Mouse (Mus musculus) C2C12 (cell line): Measurements from ENCODE around the gene Slc16a13. TPM values are rescaled to one million over a fixed set of nuclear protein-coding genes. Genes with fewer than 3 reads are reported as not detected.
"Not testable (repeated sequence)": the region's sequence is repeated elsewhere in the genome, so short reads cannot be mapped to it uniquely, and the experiment has no call there.

Source experiments
- H3K27me3 ChIP-seq: one replicate; pipeline ENCODE4 v1.6.1; 2011; ENCODE audit not compliant: control insufficient read depth, insufficient read depth, insufficient read length
- H3K36me3 ChIP-seq: one replicate; pipeline ENCODE4 v1.6.1; 2011; ENCODE audit not compliant: control insufficient read depth, insufficient read depth
- H3K4me3 ChIP-seq: one replicate; pipeline ENCODE4 v1.5.1; 2011; ENCODE audit warnings: mild to moderate bottlenecking, control low read depth; ENCODE audit not compliant: poor library complexity, insufficient read depth, severe bottlenecking
- H3K79me2 ChIP-seq: one replicate; pipeline ENCODE4 v1.6.1; 2011; ENCODE audit not compliant: control insufficient read depth, insufficient read depth
- H3K79me3 ChIP-seq: one replicate; pipeline ENCODE4 v1.6.1; 2011; ENCODE audit warnings: low read depth, control low read depth
- H3ac ChIP-seq: one replicate; pipeline ENCODE3; 2011; ENCODE audit warnings: low read depth; ENCODE audit not compliant: control insufficient read depth, insufficient read length
- CEBPB ChIP-seq: IDR thresholded peaks from one replicate; pipeline ENCODE4 v1.6.1; 2011; ENCODE audit warnings: low read depth, mild to moderate bottlenecking, control low read depth, moderate library complexity
- CTCF ChIP-seq: IDR thresholded peaks from one replicate; pipeline ENCODE4 v1.5.1; 2011; ENCODE audit not compliant: control insufficient read depth, insufficient read depth, insufficient read length
- FOSL1 ChIP-seq: IDR thresholded peaks from one replicate; pipeline ENCODE4 v1.8.0; 2011; ENCODE audit warnings: mild to moderate bottlenecking, low read length; ENCODE audit not compliant: poor library complexity, insufficient read depth, severe bottlenecking
- MAX ChIP-seq: IDR thresholded peaks from one replicate; pipeline ENCODE4 v1.6.1; 2011; ENCODE audit warnings: mild to moderate bottlenecking, control low read depth
- MYOD1 ChIP-seq: IDR thresholded peaks from one replicate; pipeline ENCODE4 v1.6.1; 2011; ENCODE audit warnings: low read depth; ENCODE audit not compliant: control insufficient read depth, insufficient read length
- MYOG ChIP-seq: IDR thresholded peaks from one replicate; pipeline ENCODE4 v1.6.1; 2011; ENCODE audit not compliant: control insufficient read depth, insufficient read length; ENCODE audit errors: extremely low read depth
- USF1 ChIP-seq: IDR thresholded peaks from one replicate; pipeline ENCODE4 v1.6.1; 2011; ENCODE audit warnings: low read depth, mild to moderate bottlenecking, control low read depth, moderate library complexity
- polyA plus RNA-seq: library from polyadenylated mRNA; unstranded; fragments of >200 nt; fragmentation: generic; extraction: Trizol; gene quantifications from one replicate; pipeline ENCODE4 v1.2.1, GENCODE M21; 2012; ENCODE audit warnings: missing spikeins

The Slc16a13 gene
- polyA plus RNA-seq, 1 experiment = 22.0 TPM

DNA sequence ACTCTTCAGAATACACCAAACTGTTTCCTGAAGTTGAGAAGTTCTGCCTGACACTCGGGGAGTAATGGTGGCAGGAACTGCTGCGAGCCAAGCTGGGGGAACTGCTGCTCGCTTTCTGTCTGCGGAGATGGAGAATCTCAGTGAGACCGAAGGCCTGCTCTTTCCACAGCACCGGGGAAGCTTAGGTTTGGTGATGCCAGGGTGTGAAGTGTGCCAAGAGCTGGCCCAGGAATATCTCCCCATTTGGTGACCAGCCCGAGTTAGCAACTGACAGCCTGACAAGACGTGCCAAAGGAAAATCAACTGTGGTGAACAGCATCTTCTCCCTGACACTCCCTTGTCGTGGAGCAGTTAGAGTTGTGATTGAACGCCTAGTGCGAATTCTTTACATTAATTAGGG lies 42.6 kb downstream of the Slc16a13 start:
- H3K36me3 ChIP-seq = no peaks in the 10 kb centered on the region
- H3K79me2 ChIP-seq = no peaks in the 10 kb centered on the region
- no peak overlapping the region for H3K4me3 ChIP-seq
- H3ac ChIP-seq = no peak overlapping the region
- no peak for TF ChIP-seq CTCF
- no peak for TF ChIP-seq FOSL1
- TF ChIP-seq MYOD1 = no peak
- no peaks in the 10 kb centered on the region for H3K27me3 ChIP-seq
- H3K79me3 ChIP-seq = no peaks in the 10 kb centered on the region

DNA sequence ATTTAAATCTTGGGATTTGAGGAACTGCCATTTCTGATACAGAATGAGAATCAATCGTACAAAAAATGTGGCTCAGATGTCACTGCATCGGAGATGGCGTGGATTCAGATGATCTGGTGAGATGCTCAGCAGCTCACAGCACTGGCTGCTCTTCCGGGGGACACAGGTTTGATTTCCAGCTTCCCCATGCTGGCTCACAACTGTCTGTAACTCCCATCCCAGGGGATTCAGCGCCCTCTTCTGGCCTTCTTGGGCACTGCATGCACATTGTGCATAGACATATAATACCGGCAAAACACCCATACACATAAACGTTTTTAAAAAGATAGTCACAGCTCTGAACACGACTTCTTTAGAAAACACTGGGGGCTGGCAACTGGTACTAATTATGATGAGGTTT lies 43.2 kb downstream of the Slc16a13 start:
- no peak overlapping the region for H3K4me3 ChIP-seq
- TF ChIP-seq MYOG (no peak), CEBPB (no peak), FOSL1 (no peak), CTCF (no peak), MAX (no peak), MYOD1 (no peak), USF1 (no peak)
- H3K36me3 ChIP-seq = no peaks in the 10 kb centered on the region
- H3K79me2 ChIP-seq = no peaks in the 10 kb centered on the region
- no peak overlapping the region for H3ac ChIP-seq
- H3K79me3 ChIP-seq = no peaks in the 10 kb centered on the region
- H3K27me3 ChIP-seq = no peaks in the 10 kb centered on the region

DNA sequence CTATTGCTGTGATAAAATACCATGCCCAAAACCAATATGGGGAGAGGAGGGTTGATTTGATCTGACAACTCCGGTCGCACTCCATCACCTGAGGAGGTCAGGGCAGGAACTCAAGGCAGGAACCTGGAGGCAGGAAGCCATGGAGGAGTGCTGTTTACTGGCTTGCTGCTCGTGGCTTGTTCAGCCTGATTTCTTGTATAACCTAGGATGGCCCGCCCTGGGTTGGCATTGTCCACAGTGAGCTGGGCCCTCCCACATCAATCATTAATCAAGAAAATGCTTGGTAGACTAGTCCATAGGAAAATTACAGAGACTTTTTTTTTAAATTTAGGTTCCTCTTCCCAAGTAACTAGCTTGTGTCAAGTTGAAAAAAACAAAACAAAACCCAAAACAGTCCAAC lies 46.4 kb downstream of the Slc16a13 start:
- TF ChIP-seq MAX (no peak), USF1 (no peak), MYOD1 (no peak), CEBPB (no peak), MYOG (no peak), CTCF (no peak), FOSL1 (no peak)
- Histone ChIP-seq H3K79me2 (no peaks in the 10 kb centered on the region), H3K4me3 (no peak overlapping the region), H3K36me3 (no peaks in the 10 kb centered on the region), H3K27me3 (no peaks in the 10 kb centered on the region), H3K79me3 (no peaks in the 10 kb centered on the region), H3ac (no peak overlapping the region)

DNA sequence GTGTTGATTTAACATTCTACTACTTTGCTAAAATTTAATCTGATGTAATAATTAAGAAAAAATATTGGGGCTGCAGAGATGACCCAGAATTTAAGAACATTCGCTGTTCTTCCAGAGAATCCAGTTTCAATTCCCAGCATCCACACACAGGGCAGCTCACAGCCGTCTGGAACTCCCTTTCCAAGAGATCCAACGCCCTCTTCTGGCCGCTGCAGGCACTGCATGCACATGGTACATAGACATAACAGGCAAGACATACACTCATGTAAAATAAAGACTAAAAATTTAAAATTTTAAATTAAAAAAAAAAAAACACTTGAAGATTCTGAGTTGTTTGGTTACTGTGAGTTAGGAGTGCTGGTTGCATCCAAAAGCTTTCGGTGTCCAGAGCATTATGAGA lies 48.6 kb downstream of the Slc16a13 start:
- Histone ChIP-seq H3K79me3 (no peaks in the 10 kb centered on the region), H3K27me3 (no peaks in the 10 kb centered on the region), H3ac (no peak overlapping the region), H3K4me3 (no peak overlapping the region), H3K36me3 (no peaks in the 10 kb centered on the region), H3K79me2 (no peaks in the 10 kb centered on the region)
- no peak for TF ChIP-seq USF1

DNA sequence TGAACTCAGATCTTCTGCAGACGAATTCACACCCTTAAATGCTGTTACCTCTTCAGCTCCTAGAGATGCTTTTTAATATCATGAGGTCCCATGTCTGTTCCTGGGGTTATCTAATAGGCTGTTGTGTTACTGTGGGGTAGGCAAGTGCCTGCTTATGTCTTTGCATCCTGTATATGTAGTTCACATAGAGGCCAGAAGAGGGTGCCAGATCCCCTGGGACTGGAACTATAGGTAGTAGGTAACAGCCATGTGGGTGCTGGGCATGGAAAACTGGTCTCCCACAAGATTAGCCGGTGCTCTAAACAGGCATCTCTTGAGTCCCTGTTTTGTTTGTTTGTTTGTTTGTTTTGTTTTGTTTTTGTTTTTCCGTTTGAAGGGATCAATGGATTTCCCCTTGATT lies 49.0 kb downstream of the Slc16a13 start:
- Histone ChIP-seq H3ac (no peak overlapping the region), H3K79me2 (no peaks in the 10 kb centered on the region), H3K27me3 (no peaks in the 10 kb centered on the region), H3K36me3 (no peaks in the 10 kb centered on the region), H3K4me3 (no peak overlapping the region), H3K79me3 (no peaks in the 10 kb centered on the region)
- TF ChIP-seq CTCF = peak; percentile 9
- no peak for TF ChIP-seq MAX

DNA sequence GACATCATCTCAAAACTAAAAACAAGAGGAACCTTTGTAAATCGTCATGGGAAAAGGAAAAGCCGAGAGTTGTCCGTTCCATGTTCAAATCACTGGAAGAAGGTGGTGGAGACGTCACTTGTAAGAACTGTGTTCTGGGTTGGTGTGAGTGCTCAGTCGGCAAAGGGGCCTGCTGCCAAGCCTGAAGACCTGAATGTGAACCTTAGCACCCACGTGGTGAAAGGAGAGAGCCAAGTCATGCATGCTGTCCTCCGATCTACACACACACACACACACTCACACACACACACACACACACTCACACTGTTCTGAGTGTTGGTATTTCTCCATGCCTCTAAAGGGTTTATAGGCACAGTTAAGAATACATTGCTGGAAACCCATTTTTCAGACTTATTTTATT lies 49.7 kb downstream of the Slc16a13 start:
- Histone ChIP-seq H3K4me3 (no peak overlapping the region), H3K79me2 (no peaks in the 10 kb centered on the region), H3K27me3 (no peaks in the 10 kb centered on the region), H3ac (no peak overlapping the region), H3K36me3 (no peaks in the 10 kb centered on the region), H3K79me3 (no peaks in the 10 kb centered on the region)
- TF ChIP-seq CEBPB = no peak
- no peak for TF ChIP-seq FOSL1
- TF ChIP-seq MYOD1 = no peak
- no peak for TF ChIP-seq MYOG
- no peak for TF ChIP-seq USF1
- TF ChIP-seq CTCF = no peak
- TF ChIP-seq MAX = no peak

DNA sequence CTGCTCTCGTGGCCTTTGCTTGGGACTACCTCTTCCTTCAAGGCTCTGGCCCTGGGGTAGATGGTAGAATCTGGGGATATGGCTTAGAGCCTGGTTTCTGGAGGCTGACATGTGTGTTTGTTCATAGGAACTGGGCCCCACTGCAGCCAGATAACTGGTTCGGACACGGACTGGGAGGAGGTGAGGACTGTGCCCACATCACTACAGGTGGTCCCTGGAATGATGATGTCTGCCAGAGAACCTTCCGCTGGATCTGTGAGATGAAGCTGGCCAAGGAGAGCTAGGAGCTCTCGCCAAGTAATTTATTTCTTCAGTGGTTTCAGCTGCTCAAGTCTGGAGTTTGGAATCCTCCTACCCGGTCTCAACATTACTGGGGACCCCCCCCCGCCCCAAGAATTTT lies 50.6 kb downstream of the Slc16a13 start:
- TF ChIP-seq USF1 (no peak), MYOG (no peak), CEBPB (no peak), MYOD1 (no peak), FOSL1 (no peak), MAX (no peak), CTCF (no peak)
- no peaks in the 10 kb centered on the region for H3K36me3 ChIP-seq
- no peaks in the 10 kb centered on the region for H3K79me2 ChIP-seq
- no peak overlapping the region for H3K4me3 ChIP-seq
- no peak overlapping the region for H3ac ChIP-seq
- no peaks in the 10 kb centered on the region for H3K27me3 ChIP-seq
- H3K79me3 ChIP-seq = no peaks in the 10 kb centered on the region

DNA sequence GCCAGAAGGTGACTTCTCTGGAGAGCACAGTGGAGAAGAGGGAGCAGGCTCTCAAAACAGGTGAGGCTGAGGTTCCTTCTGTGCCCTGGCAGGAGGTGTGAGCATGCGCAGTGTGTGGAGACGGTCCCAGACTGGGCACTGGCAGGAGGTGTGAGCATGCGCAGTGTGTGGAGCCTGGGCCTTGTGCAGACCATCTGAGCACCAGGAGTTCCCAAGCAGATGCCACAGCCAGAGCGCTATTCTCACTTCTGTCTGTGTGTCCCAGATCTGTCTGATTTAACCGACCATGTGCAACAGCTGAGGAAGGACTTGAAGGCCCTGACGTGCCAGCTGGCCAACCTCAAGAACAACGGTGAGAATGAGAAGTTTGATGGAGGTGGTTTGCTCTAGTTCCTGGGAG lies 51.4 kb downstream of the Slc16a13 start:
- H3ac ChIP-seq, H3K79me3 ChIP-seq, H3K27me3 ChIP-seq, H3K79me2 ChIP-seq, H3K36me3 ChIP-seq, H3K4me3 ChIP-seq: not testable (repeated sequence)
